Mouse (Mus musculus) neural tube, embryonic 13.5 days (tissue): ENCODE data around the gene Grm3. TPM values are rescaled to one million over a fixed set of nuclear protein-coding genes. Genes with fewer than 3 reads are reported as not detected.

Source experiments
- ATAC-seq: fragments of 200-750 bp; cut with Nextera tagmentation; 2 replicates; pipeline ENCODE4 v1.8.0; 2017; ENCODE audit warnings: low read depth, mild to moderate bottlenecking, moderate TSS enrichment, moderate library complexity
- H3K27ac ChIP-seq: fragments of 300-500 bp; sonication (generic); replicated peaks from 2 replicates; pipeline ENCODE4 v1.5.1; 2015; ENCODE audit warnings: moderate library complexity, mild to moderate bottlenecking, inconsistent platforms
- H3K27me3 ChIP-seq: fragments of 300-500 bp; sonication (generic); 2 replicates; pipeline ENCODE4 v1.6.1; 2015; ENCODE audit warnings: mild to moderate bottlenecking, inconsistent platforms
- H3K36me3 ChIP-seq: fragments of 300-500 bp; sonication (generic); 2 replicates; pipeline ENCODE4 v1.6.1; 2015; ENCODE audit warnings: mild to moderate bottlenecking, inconsistent platforms
- H3K4me1 ChIP-seq: fragments of 300-500 bp; sonication (generic); replicated peaks from 2 replicates; pipeline ENCODE4 v1.6.1; 2015; ENCODE audit warnings: inconsistent platforms
- H3K4me2 ChIP-seq: fragments of 300-500 bp; sonication (generic); 2 replicates; pipeline ENCODE4 v1.6.1; 2015; ENCODE audit warnings: inconsistent platforms, mild to moderate bottlenecking, moderate library complexity
- H3K4me3 ChIP-seq: fragments of 300-500 bp; sonication (generic); 2 replicates; pipeline ENCODE4 v1.5.1; 2015; ENCODE audit warnings: mild to moderate bottlenecking, inconsistent platforms
- H3K9ac ChIP-seq: fragments of 300-500 bp; sonication (generic); 2 replicates; pipeline ENCODE4 v1.6.1; 2015; ENCODE audit warnings: moderate library complexity, mild to moderate bottlenecking, inconsistent platforms
- H3K9me3 ChIP-seq: fragments of 300-500 bp; sonication (generic); 2 replicates; pipeline ENCODE4 v1.6.1; 2016; ENCODE audit warnings: inconsistent platforms
- whole genome bisulfite sequencing: fragments of 180-500 bp; shearing (Covaris S2); methylation state at CpG from one replicate; pipeline ENCODE4 v1.1.7; 2015; 5-methylcytosine and 5-hydroxymethylcytosine counted together
- polyA plus RNA-seq: library from polyadenylated mRNA; unstranded; fragments of >200 nt; fragmentation: Nextera tagmentation; extraction: Ambion mirVana; gene quantifications from 2 replicates; pipeline ENCODE4 v1.2.1, GENCODE M21; 2015

The Grm3 gene
- polyA plus RNA-seq, 1 experiment from 2014 or later, result 21.1 TPM

- Histone ChIP-seq H3K4me1 (no peaks in the 10 kb centered on the region), H3K4me2 (no peak overlapping the region), H3K27ac (no peak overlapping the region), H3K4me3 (no peak overlapping the region), H3K36me3 (no peaks in the 10 kb centered on the region), H3K27me3 (no peaks in the 10 kb centered on the region), H3K9me3 (no peaks in the 10 kb centered on the region), H3K9ac (no peak overlapping the region)
- no peak for ATAC-seq
- 85% methylated on average over 1 of the region's 1 CpGs for WGBS
These were observed 32.6 kb downstream of the Grm3 start for GRCm38 (mm10) chr5:9692333-9692732.

DNA sequence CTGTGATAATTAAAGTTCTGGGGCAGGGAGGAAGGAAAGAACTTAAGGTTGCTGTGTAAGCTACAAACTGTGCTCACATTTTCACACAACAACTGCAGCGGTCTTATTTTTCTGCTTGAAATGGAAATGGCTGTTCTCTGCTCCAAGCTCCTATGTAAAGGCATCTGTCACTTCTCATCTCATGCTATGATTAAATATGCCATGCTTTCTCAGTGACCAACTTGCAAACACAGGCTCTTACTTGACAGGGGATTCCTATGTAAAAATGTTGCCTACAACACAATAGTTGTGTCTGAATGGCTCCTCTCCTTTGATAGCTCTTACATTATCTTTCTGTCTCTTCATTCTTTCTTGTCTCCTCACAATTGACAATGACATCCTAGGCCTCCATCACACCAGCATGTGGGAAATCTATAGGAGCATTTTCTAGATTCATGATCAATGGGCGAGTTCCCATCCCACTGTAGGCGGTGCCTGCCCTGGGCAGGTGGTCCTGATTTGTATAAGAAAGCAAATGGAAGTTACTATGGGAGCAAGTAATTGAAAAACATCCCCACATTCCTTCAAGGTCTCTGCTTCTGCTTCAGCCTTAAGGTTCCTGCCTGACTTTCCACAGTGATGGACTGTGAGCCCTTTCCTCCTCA lies 34.2 kb downstream of the Grm3 start:
- WGBS, result 33% methylated on average over 3 of the region's 3 CpGs
- no peak for ATAC-seq
- H3K9ac ChIP-seq, result no peak overlapping the region
- H3K27ac ChIP-seq, result no peak overlapping the region
- H3K36me3 ChIP-seq, result no peaks in the 10 kb centered on the region
- H3K4me2 ChIP-seq, result no peak overlapping the region
- H3K9me3 ChIP-seq, result no peaks in the 10 kb centered on the region
- H3K27me3 ChIP-seq, result no peaks in the 10 kb centered on the region
- no peak overlapping the region for H3K4me3 ChIP-seq
- no peaks in the 10 kb centered on the region for H3K4me1 ChIP-seq

GRCm38 (mm10) chr5:9690192-9690591 lies 34.8 kb downstream of the Grm3 start:
- no peaks in the 10 kb centered on the region for H3K9me3 ChIP-seq
- no peak for ATAC-seq
- H3K4me1 ChIP-seq, result no peaks in the 10 kb centered on the region
- no peaks in the 10 kb centered on the region for H3K36me3 ChIP-seq
- 34% methylated on average over 1 of the region's 1 CpGs for WGBS
- no peak overlapping the region for H3K4me3 ChIP-seq
- no peaks in the 10 kb centered on the region for H3K27me3 ChIP-seq
- H3K4me2 ChIP-seq, result no peak overlapping the region
- no peak overlapping the region for H3K9ac ChIP-seq
- no peak overlapping the region for H3K27ac ChIP-seq

GRCm38 (mm10) chr5:9683204-9683603 lies 41.8 kb downstream of the Grm3 start:
- H3K4me2 ChIP-seq, result no peak overlapping the region
- H3K9me3 ChIP-seq, result no peaks in the 10 kb centered on the region
- no peak overlapping the region for H3K9ac ChIP-seq
- H3K27me3 ChIP-seq, result no peaks in the 10 kb centered on the region
- 47% methylated on average over 2 of the region's 2 CpGs for WGBS
- no peak overlapping the region for H3K4me3 ChIP-seq
- no peak for ATAC-seq
- H3K27ac ChIP-seq, result no peak overlapping the region
- no peaks in the 10 kb centered on the region for H3K4me1 ChIP-seq
- no peaks in the 10 kb centered on the region for H3K36me3 ChIP-seq

DNA sequence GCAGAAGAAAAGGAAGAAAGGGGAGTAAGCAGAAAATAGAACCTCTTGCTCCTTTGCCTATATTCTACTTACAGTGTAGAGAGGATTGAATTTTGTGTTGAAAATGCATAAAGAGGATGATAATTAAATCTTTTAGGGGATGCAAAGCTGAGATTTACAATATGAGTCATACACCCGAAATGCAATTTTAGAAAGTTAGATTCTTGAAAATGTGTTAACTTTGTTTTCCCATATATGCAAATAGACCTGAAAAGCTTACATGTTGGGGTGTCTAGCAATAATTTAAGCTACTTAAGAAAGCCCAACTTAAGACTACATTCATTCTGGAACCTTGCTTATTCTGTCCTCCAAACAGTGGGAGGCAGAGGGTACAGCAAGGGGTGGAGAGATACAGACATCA lies 56.0 kb downstream of the Grm3 start:
- whole genome bisulfite sequencing, result 75% methylated on average over 1 of the region's 1 CpGs
- H3K9me3 ChIP-seq, result no peaks in the 10 kb centered on the region
- no peaks in the 10 kb centered on the region for H3K27me3 ChIP-seq
- H3K36me3 ChIP-seq, result no peaks in the 10 kb centered on the region
- no peak overlapping the region for H3K4me3 ChIP-seq
- no peak for ATAC-seq
- H3K4me2 ChIP-seq, result no peak overlapping the region
- H3K27ac ChIP-seq, result no peak overlapping the region
- no peak overlapping the region for H3K9ac ChIP-seq
- H3K4me1 ChIP-seq, result no peaks in the 10 kb centered on the region

- Histone ChIP-seq H3K4me3 (no peak overlapping the region), H3K36me3 (no peaks in the 10 kb centered on the region), H3K9ac (no peak overlapping the region), H3K27me3 (no peaks in the 10 kb centered on the region), H3K4me1 (peaks cover 7% of the 10 kb centered on the region), H3K9me3 (no peaks in the 10 kb centered on the region), H3K27ac (no peak overlapping the region), H3K4me2 (no peak overlapping the region)
- ATAC-seq, result no peak
- 90% methylated on average over 3 of the region's 3 CpGs for WGBS
These were observed 61.6 kb downstream of the Grm3 start for GRCm38 (mm10) chr5:9663416-9663815.

- H3K36me3 ChIP-seq, result no peaks in the 10 kb centered on the region
- no peak overlapping the region for H3K27ac ChIP-seq
- no peak overlapping the region for H3K4me2 ChIP-seq
- no peak overlapping the region for H3K4me3 ChIP-seq
- ATAC-seq, result peak; percentile 56; the same call in 1 of the 2 replicates
- no peak overlapping the region for H3K9ac ChIP-seq
- no peaks in the 10 kb centered on the region for H3K9me3 ChIP-seq
- H3K27me3 ChIP-seq, result no peaks in the 10 kb centered on the region
- WGBS, result 56% methylated on average over 9 of the region's 9 CpGs
- H3K4me1 ChIP-seq, result peaks cover 7% of the 10 kb centered on the region
These were observed 62.9 kb downstream of the Grm3 start for GRCm38 (mm10) chr5:9661870-9662589.

DNA sequence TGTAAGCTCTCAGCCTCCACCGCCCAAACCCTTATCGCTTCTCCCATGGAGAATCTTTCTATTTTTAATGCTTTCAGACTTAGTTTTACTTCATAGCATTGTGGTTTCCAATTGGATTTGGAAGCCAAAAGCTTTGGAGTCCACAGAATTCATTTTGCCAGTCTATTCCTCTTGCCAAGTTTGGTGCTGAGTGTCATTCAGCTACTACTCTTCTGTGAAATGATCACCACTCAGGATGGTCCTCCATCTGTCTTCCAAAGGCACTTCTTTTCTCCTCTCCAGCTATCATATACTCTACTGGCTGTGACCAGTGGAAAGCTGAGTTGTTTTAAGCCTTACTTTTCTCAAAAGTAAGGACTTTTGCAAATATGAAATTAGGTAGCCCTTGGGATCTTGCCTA lies 86.4 kb downstream of the Grm3 start:
- no peaks in the 10 kb centered on the region for H3K4me1 ChIP-seq
- H3K4me3 ChIP-seq, result no peak overlapping the region
- no peak overlapping the region for H3K4me2 ChIP-seq
- H3K27ac ChIP-seq, result no peak overlapping the region
- H3K27me3 ChIP-seq, result no peaks in the 10 kb centered on the region
- no peak overlapping the region for H3K9ac ChIP-seq
- WGBS, result 96% methylated on average over 2 of the region's 2 CpGs
- no peaks in the 10 kb centered on the region for H3K36me3 ChIP-seq
- no peak for ATAC-seq
- H3K9me3 ChIP-seq, result no peaks in the 10 kb centered on the region

GRCm38 (mm10) chr5:9627220-9627619 lies 97.8 kb downstream of the Grm3 start:
- Histone ChIP-seq H3K36me3 (no peaks in the 10 kb centered on the region), H3K27ac (no peak overlapping the region), H3K4me3 (no peak overlapping the region), H3K9me3 (no peaks in the 10 kb centered on the region), H3K4me1 (peaks cover 15% of the 10 kb centered on the region), H3K27me3 (no peaks in the 10 kb centered on the region), H3K4me2 (no peak overlapping the region), H3K9ac (no peak overlapping the region)
- 54% methylated on average over 2 of the region's 2 CpGs for WGBS
- ATAC-seq, result no peak; the same call in 1 of the 2 replicates

- Histone ChIP-seq H3K4me3 (no peak overlapping the region), H3K9ac (no peak overlapping the region), H3K4me2 (no peak overlapping the region), H3K9me3 (no peaks in the 10 kb centered on the region), H3K4me1 (peaks cover 17% of the 10 kb centered on the region), H3K27me3 (no peaks in the 10 kb centered on the region), H3K36me3 (no peaks in the 10 kb centered on the region), H3K27ac (no peak overlapping the region)
- no peak for ATAC-seq
- WGBS, result 90% methylated on average over 4 of the region's 4 CpGs
These were observed 100.6 kb downstream of the Grm3 start for GRCm38 (mm10) chr5:9624396-9624795.

DNA sequence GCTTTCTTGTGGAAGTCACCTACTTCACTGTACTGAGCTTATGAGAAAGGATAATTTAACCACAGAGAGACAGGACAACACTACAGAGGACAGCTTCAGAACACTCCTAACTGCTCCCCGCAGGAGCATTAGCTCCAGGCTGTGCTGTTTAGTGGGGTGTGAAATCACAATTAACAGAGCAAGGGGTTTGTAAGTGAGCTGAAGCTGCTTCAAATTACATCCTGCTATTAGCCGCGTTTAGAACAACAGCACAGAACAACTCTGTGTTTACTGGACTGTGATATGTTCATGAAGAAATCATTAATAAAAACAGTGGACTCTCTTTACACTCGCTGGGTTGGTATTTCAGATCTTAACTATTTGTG lies 101.9 kb downstream of the Grm3 start:
- peak; percentile 94 for ATAC-seq
- 4% methylated on average over 4 of the region's 4 CpGs for WGBS
- peaks cover 17% of the 10 kb centered on the region for H3K4me1 ChIP-seq
- no peaks in the 10 kb centered on the region for H3K36me3 ChIP-seq
- 0 out of 2 replicates have a peak overlapping the region, but pooled peaks have one; percentile 0 for H3K4me2 ChIP-seq
- peak overlapping the region; percentile 59 for H3K27ac ChIP-seq
- H3K27me3 ChIP-seq, result no peaks in the 10 kb centered on the region
- H3K9me3 ChIP-seq, result no peaks in the 10 kb centered on the region
- no peak overlapping the region for H3K4me3 ChIP-seq
- no peak overlapping the region for H3K9ac ChIP-seq

- H3K27ac ChIP-seq, result peak overlapping the region; percentile 59
- H3K27me3 ChIP-seq, result no peaks in the 10 kb centered on the region
- no peaks in the 10 kb centered on the region for H3K9me3 ChIP-seq
- 55% methylated on average over 4 of the region's 4 CpGs for WGBS
- H3K4me2 ChIP-seq, result 0 out of 2 replicates have a peak overlapping the region, but pooled peaks have one; percentile 0
- ATAC-seq, result peak; percentile 74
- H3K36me3 ChIP-seq, result no peaks in the 10 kb centered on the region
- no peak overlapping the region for H3K9ac ChIP-seq
- no peak overlapping the region for H3K4me3 ChIP-seq
- peaks cover 17% of the 10 kb centered on the region for H3K4me1 ChIP-seq
These were observed 102.5 kb downstream of the Grm3 start for GRCm38 (mm10) chr5:9622264-9623094.
